Mouse (Mus musculus): ENCODE results near the gene Nifk. TPM values are rescaled to one million over a fixed set of nuclear protein-coding genes. Genes with fewer than 3 reads are reported as not detected.
A peak's percentile ranks its signal among the peaks of the same experiment; 100 is the strongest.

Gene Nifk
- total RNA-seq, 1 experiment from 2014 or later, result 153 TPM

GRCm38 (mm10) chr1:118367970-118368369 is 46.3 kb downstream of the Nifk start:
- ATAC-seq (replicated peaks in 1 of 2; ENCODE audit: insufficient read depth in 1 of 2, low FRiP score in 2 of 2, low TSS enrichment in 1 of 2, low read depth in 1 of 2, poor library complexity in 2 of 2, severe bottlenecking in 2 of 2), result peak; percentile 29 to 32; a peak in 1 of 4 replicates

GRCm38 (mm10) chr1:118368721-118369461 is 47.3 kb downstream of the Nifk start:
- ATAC-seq (replicated peaks in 1 of 2; ENCODE audit: insufficient read depth in 1 of 2, low FRiP score in 2 of 2, low TSS enrichment in 1 of 2, low read depth in 1 of 2, poor library complexity in 2 of 2, severe bottlenecking in 2 of 2), result no peak

- ATAC-seq (replicated peaks in 1 of 2; ENCODE audit: insufficient read depth in 1 of 2, low FRiP score in 2 of 2, low TSS enrichment in 1 of 2, low read depth in 1 of 2, poor library complexity in 2 of 2, severe bottlenecking in 2 of 2), result no peak
Measured at GRCm38 (mm10) chr1:118377784-118378183, 56.1 kb downstream of the Nifk start.

GRCm38 (mm10) chr1:118380105-118380786 is 58.6 kb downstream of the Nifk start:
- ATAC-seq (replicated peaks in 1 of 2; ENCODE audit: insufficient read depth in 1 of 2, low FRiP score in 2 of 2, low TSS enrichment in 1 of 2, low read depth in 1 of 2, poor library complexity in 2 of 2, severe bottlenecking in 2 of 2), result peak; percentile 65 to 90; a peak in 3 of 4 replicates

Other genes with a start within 250 kb of the Nifk start
- not detected in 2 replicates for gene Gm29106, start 145.3 kb upstream of the Nifk start, total RNA-seq (2017)
- 54.4 and 62.1 TPM in 2 replicates for gene Tsn, start 10.1 kb upstream of the Nifk start, total RNA-seq (2017)
- gene Clasp1, start 67.2 kb downstream of the Nifk start, total RNA-seq (2017), result 56.7 and 66.0 TPM in 2 replicates

Data from hematopoietic stem cell, adult 5-6 weeks (primary cell).